Mouse (Mus musculus) embryonic stem cell, embryonic (primary cell): ENCODE results near the gene Med13l.

ENCODE experiments used
- CTCF ChIA-PET, 4 experiments: fragments of 300-600 bp in 2 of 4; fragments of 350-600 bp in 2 of 4; sonication (Branson Sonifier 250); formaldehyde crosslinking; loops; one replicate each; lab custom pipeline; 2022; ENCODE audit warnings: inconsistent platforms in 2 of 4; lab: Charles Lee
- POLR2A ChIA-PET, 4 experiments: fragments of 300-600 bp in 2 of 4; fragments of 350-600 bp in 2 of 4; sonication (Branson Sonifier 250); formaldehyde crosslinking; loops; one replicate each; lab custom pipeline; 2022; ENCODE audit warnings: antibody characterized with exemption in 4 of 4, inconsistent platforms in 1 of 4; lab: Charles Lee

The Med13l gene

GRCm38 (mm10) chr5:118632346-118632745, 71.9 kb downstream of the Med13l start:
- ChIA-PET CTCF (interaction anchor here in 1 of 4 experiments (0.6 kb wide), 1 partner anchor 19 kb away, joined by 3 read pairs; no protein-coding TSS in a partner anchor), POLR2A (interaction anchor here in 2 of 4 experiments (0.8 to 1.3 kb wide), 9 partner anchors 9 to 187 kb away, joined by 3 to 6 read pairs (median 3); no protein-coding TSS in a partner anchor)

GRCm38 (mm10) chr5:118633106-118633505, 72.6 kb downstream of the Med13l start:
- CTCF ChIA-PET: interaction anchor here in 1 of 4 experiments (0.6 kb wide), 1 partner anchor 19 kb away, joined by 3 read pairs; no protein-coding TSS in a partner anchor
- POLR2A ChIA-PET: interaction anchor here in 1 of 4 experiments (0.6 to 1.2 kb wide), 3 partner anchors 18 to 1576 kb away, joined by 3 read pairs; no protein-coding TSS in a partner anchor

GRCm38 (mm10) chr5:118635476-118636187, 75.2 kb downstream of the Med13l start:
- ChIA-PET CTCF (no interaction called here), POLR2A (interaction anchor here in 3 of 4 experiments (0.5 to 1.6 kb wide), 8 partner anchors 12 to 504 kb away, joined by 3 to 6 read pairs (median 4); no protein-coding TSS in a partner anchor)

DNA sequence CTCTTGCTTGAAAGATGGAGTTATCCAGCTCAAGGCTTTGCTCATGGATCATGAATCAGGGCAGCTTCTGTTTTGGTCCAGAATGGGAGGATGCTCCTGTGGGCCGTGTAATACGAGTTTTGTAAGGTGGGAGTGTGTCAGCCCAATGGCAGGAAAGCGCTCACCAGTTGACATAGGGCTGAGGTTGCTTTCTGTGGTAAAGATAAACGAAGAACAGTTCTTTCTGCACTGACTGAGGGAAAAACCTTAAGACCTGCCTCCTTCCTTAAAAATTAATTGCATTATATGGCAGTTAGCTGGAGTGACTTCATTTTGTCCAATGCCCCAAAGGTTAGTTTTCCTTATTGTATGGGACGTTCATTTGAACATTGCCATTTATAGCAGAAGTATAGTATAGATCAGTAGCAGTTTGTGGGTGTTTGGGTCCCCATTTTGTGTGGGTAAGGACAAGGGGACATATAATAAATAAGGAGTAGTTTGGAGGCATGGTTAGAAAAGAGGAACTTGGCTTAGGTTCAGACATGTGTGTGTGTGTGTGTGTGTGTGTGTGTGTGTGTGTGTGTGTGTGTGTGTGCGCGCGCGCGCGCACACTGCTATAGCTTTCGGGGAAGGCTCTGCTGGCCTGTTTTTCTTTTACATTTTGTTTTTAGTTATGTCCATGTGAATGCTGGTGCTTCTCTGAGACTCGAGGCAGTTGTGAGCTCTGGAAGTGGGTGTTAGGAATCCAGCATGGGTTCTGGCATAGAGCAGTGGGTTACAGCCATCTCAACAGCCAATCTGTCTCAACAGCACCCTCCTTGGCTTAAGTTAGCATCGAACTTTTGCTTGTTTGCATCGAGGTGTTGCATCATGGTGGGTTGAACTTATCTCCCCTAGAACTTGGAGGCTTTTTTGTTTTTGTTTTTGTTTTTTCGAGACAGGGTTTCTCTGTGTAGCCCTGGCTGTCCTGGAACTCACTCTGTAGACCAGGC, 76.2 kb downstream of the Med13l start:
- CTCF ChIA-PET: no interaction called here
- POLR2A ChIA-PET: interaction anchor here (0.5 to 1.9 kb wide), 15 partner anchors 11 to 503 kb away, joined by 3 to 6 read pairs (median 3); no protein-coding TSS in a partner anchor

DNA sequence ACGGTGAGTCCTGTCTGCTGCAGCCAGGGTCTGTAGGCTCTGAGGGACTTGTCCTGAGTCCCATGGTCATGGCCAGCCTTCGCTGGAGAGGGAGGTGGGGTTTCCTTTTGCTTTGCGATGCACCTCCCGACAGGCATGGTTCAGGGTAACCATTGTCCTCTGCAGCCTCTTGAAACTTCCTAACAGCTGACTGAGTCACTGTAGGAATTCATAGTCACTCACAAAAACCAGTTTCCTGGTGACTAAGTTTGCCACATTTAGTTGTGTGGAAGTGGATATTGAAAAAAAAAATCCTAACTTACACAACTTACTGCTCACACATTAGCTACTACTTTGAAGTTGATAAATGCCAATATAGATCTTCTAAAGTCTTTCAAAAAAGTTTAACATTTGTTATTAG, 77.5 kb downstream of the Med13l start:
- ChIA-PET CTCF (interaction anchor here in 3 of 4 experiments (0.6 to 1.0 kb wide), 5 partner anchors 24 to 242 kb away, joined by 3 to 7 read pairs (median 5); no protein-coding TSS in a partner anchor), POLR2A (interaction anchor here in 3 of 4 experiments (0.6 to 1.9 kb wide), 15 partner anchors 12 to 543 kb away, joined by 3 to 7 read pairs (median 3); no protein-coding TSS in a partner anchor)

- ChIA-PET CTCF (interaction anchor here in 3 of 4 experiments (0.8 to 1.0 kb wide), 3 partner anchors 25 to 76 kb away, joined by 3 to 4 read pairs (median 4); no protein-coding TSS in a partner anchor), POLR2A (interaction anchor here in 3 of 4 experiments (0.6 to 1.9 kb wide), 9 partner anchors 23 to 295 kb away, joined by 3 to 7 read pairs (median 3); no protein-coding TSS in a partner anchor)
Measured at GRCm38 (mm10) chr5:118638534-118639109, 78.1 kb downstream of the Med13l start.

- ChIA-PET POLR2A (interaction anchor here in 2 of 4 experiments (0.6 to 1.8 kb wide), 4 partner anchors 39 to 277 kb away, joined by 3 to 5 read pairs (median 3); no protein-coding TSS in a partner anchor), CTCF (interaction anchor here in 2 of 4 experiments (0.6 to 1.0 kb wide), 4 partner anchors 64 to 465 kb away, joined by 3 to 6 read pairs (median 4); no protein-coding TSS in a partner anchor)
Measured at GRCm38 (mm10) chr5:118639117-118639707, 78.7 kb downstream of the Med13l start.

DNA sequence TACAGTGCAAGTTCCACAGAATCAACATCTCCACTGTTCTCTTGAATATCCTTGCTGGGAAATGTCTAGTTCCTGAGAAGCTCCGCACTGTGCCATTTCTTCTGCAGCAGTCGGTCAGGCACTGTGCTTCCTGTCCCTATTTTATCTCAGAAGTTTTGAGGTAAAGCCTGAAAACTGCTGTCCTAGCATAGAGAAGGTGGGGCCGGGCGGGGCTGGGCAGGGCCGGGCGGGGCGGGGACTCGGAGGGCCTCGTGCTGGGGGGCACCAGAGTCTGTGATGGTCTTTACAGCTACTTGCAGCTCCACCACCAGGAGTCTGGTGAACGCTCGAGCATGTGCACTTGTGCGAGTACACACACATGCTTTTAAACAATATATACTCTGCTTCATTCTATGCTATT, 83.6 kb downstream of the Med13l start:
- ChIA-PET CTCF (interaction anchor here (0.6 to 2.0 kb wide), 7 partner anchors 11 to 950 kb away, joined by 3 to 4 read pairs (median 3); no protein-coding TSS in a partner anchor), POLR2A (interaction anchor here in 2 of 4 experiments (0.6 to 3.1 kb wide), 7 partner anchors 9 to 1854 kb away, joined by 3 to 18 read pairs (median 3); no protein-coding TSS in a partner anchor)

DNA sequence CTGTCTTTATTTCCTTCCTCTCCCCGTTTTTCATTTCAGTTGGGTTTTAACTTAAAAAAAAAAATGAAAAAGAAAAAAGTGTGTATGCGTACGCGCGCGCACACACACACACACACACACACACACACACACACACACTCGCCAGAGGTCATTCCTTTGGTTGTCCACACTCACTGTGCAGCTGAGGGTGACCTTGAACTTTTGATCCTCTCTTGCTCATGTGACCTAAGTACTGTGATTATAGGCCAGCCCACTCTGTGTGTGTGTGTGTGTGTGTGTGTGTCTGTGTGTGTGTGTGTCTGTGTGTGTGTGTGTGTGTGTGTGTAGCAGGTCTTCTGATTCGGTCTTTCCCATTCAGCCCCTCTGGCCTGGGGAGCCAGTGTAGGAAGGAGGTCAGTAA, 84.0 kb downstream of the Med13l start:
- ChIA-PET CTCF (interaction anchor here (0.6 to 2.0 kb wide), 10 partner anchors 8 to 951 kb away, joined by 3 to 8 read pairs (median 4); no protein-coding TSS in a partner anchor), POLR2A (interaction anchor here in 1 of 4 experiments (0.6 to 3.1 kb wide), 7 partner anchors 11 to 1854 kb away, joined by 3 to 18 read pairs (median 3); no protein-coding TSS in a partner anchor)

GRCm38 (mm10) chr5:118645196-118645805, 84.8 kb downstream of the Med13l start:
- POLR2A ChIA-PET: interaction anchor here in 2 of 4 experiments (0.7 to 3.1 kb wide), 5 partner anchors 10 to 336 kb away, joined by 3 to 18 read pairs (median 4); no protein-coding TSS in a partner anchor

DNA sequence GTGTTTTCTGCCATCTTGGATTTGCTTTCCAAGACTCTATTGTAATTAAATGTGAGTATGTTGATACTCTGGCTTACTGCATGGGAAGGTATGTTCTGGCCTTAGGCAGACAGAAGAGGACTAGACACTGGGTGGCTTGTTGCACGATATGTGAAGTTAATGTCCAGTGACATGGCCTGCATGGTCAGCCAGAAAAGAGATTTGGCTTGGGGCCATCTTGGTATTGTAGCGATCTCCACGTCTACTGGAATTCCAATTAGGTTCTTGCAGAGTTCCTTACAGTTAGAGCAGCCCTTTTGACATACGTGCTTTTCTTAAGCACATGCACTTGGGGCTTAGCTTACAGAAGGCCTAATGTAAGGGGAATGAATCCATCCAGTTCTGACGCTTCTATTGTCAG, 86.4 kb downstream of the Med13l start:
- POLR2A ChIA-PET: interaction anchor here in 1 of 4 experiments (1.1 to 1.6 kb wide), 2 partner anchors 15 to 58 kb away, joined by 3 to 4 read pairs; no protein-coding TSS in a partner anchor
- CTCF ChIA-PET: interaction anchor here in 2 of 4 experiments (0.6 to 1.0 kb wide), 2 partner anchors 53 to 315 kb away, joined by 3 to 4 read pairs; no protein-coding TSS in a partner anchor

More at GRCm38 (mm10) chr5:118645196-118645805, 84.8 kb downstream of the Med13l start:
- CTCF ChIA-PET: interaction anchor here in 2 of 4 experiments (0.8 to 2.0 kb wide), 4 partner anchors 8 to 30 kb away, joined by 4 to 8 read pairs (median 6); no protein-coding TSS in a partner anchor

- POLR2A ChIA-PET: interaction anchor here in 3 of 4 experiments (0.7 to 1.6 kb wide), 4 partner anchors 15 to 70 kb away, joined by 3 to 6 read pairs (median 4); no protein-coding TSS in a partner anchor
- CTCF ChIA-PET: interaction anchor here in 2 of 4 experiments (0.6 to 1.0 kb wide), 5 partner anchors 12 to 315 kb away, joined by 3 to 4 read pairs (median 3); no protein-coding TSS in a partner anchor
Measured at GRCm38 (mm10) chr5:118647384-118647783, 86.9 kb downstream of the Med13l start.

DNA sequence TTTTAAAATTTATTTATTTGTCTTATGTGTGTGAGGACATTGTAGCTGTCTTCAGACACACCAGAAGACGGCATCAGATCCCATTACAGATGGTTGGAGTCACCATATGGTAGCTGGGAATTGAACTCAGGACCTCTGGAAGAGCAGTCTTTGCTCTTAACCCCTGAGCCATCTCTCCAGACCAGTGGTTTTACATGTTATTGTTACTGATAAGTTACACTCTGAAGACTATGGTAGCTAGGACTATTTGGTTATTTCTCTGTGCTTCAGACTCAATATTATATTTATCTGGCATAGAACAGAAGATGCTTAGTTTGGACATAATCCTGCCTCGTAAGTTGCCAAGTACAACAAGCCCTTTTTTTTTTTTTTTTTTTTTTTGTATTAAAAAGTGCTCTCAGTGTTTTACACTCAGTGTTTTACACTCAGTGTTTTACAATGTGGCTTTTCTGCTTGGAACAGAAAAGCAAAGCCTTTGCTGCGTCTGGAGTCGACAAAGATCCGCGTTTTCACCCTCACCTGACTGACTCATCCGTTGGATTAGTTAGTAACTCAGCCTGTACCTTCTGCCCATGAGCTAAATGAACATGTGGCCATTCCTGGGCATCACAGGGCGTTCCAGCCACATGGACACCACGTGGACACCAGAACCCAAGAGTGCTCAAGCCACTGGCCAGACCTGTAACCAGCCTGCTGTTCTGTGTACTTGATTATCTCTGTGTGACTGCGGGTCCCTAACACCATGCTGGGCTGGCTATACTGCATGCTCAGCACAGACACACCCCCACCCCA, 88.9 kb downstream of the Med13l start:
- POLR2A ChIA-PET: interaction anchor here in 3 of 4 experiments (0.6 to 0.9 kb wide), 5 partner anchors 8 to 748 kb away, joined by 3 to 7 read pairs (median 4); no protein-coding TSS in a partner anchor
- CTCF ChIA-PET: interaction anchor here in 2 of 4 experiments (0.7 to 1.5 kb wide), 2 partner anchors 54 to 55 kb away, joined by 3 to 7 read pairs; no protein-coding TSS in a partner anchor

DNA sequence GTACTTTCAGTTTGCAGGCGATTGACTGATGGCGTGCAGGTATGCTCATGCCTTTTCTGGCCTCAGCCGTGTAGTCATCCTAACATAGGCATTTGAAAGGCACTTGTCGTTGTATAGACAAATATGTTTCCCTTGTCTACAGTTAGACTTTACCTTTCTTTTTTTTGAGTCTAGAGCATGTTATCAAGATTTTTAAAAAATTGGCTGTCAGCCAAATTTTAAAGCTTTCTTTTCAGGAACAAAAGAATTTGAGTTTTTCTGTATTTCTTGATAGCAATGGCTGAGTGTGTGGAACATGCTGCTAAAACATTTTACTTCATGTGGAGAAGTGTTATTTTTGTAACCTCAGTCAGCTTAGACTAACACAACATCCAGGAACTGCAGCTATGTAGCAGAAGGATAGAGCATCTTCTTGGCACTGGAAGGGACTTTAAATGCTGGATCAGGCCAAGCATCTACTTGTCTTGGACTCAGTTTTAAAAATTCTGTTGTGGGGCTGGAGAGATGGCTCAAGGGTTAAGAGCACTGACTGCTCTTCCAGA, 89.6 kb downstream of the Med13l start:
- POLR2A ChIA-PET: interaction anchor here in 2 of 4 experiments (0.6 to 1.8 kb wide), 10 partner anchors 9 to 1334 kb away, joined by 3 to 7 read pairs (median 4); no protein-coding TSS in a partner anchor
- CTCF ChIA-PET: interaction anchor here in 2 of 4 experiments (0.7 to 1.5 kb wide), 3 partner anchors 36 to 55 kb away, joined by 3 to 7 read pairs (median 3); no protein-coding TSS in a partner anchor
